Mouse (Mus musculus) liver, adult 2 months (tissue): ENCODE data around the gene Gcm1.

ENCODE experiments used
- CTCF ChIP-seq: fragments of 200-500 bp; IDR thresholded peaks from 2 replicates; pipeline ENCODE4 v1.5.1; 2011; ENCODE audit warnings: low read depth, low read length, control low read depth
- POLR2A ChIP-seq: fragments of 200-500 bp; IDR thresholded peaks from 2 replicates; pipeline ENCODE4 v1.6.1; 2011; ENCODE audit warnings: low read length, control low read depth; ENCODE audit not compliant: insufficient read depth; ENCODE audit errors: extremely low read depth

- TF ChIP-seq CTCF, result no peak
- TF ChIP-seq POLR2A, result no peak
These were observed 16.4 kb upstream of the Gcm1 start for GRCm38 (mm10) chr9:78035296-78035695.
